Mouse (Mus musculus) kidney, adult 8-10 months (tissue): ENCODE data around the gene Atg2b.
A peak's percentile ranks its signal among the peaks of the same experiment; 100 is the strongest.

Source experiments
- DNase-seq, 2 experiments: peaks; one replicate each; pipeline ENCODE4 v3.0.0; 2022

Atg2b gene

DNA sequence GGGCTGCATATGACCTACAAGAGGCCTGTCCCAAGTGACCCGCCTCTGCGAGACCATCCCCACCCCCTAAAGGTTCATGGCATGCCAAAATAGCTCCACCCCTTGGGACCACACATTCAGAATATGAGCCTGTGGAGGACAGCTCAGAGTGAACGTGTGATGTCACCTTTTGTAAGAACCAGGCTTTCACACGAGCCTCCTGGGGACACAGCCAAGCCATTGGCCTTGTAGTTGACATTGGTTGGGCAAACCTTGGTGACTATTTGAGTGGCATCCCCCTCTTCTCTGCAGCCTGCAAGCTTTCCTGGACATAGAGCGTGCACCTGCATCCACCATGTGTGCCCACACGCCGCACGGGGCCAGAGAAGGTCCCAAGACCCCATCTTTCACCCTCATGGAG, 97.5 kb downstream of the Atg2b start:
- DNase-seq = no peak

DNA sequence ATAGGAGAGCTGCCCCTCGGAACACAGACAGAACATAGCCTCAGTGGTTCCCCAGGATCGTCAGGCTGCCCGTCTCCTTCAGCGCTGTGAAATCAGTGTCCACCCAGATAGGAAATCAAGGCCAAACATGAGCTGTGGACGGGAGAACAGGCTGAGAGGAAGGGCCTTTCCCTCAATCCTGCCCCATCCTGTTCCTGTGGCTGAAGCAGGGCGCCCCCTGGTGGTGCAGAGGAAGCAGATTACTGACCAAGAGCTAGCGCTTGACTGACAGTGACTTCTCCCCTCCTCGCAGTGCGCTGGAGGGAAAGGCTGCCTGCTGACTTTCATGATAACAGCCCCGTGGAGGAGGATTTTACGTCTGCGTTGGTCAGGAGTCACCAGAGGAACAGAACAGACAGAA, 100.2 kb downstream of the Atg2b start:
- peak; percentile 56 to 72 for DNase-seq

DNA sequence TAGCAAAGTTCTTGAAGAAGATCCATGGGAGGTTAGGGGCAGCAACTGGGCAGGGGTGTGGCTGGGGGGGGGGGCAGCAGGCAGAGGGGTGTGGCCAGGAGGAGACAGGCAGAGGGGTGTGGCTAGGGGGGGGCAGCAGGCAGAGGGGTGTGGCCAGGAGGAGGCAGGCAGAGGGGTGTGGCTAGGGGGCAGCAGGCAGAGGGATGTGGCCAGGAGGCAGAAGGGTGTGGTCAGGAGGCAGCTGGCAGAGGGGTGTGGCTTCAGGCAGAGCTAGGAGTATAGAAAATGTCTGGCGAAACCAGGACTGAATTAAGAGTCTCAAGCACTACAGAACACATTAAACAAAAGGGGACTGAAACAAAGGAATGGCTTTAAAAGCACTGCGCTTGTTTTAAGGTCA, 101.5 kb downstream of the Atg2b start:
- DNase-seq = no peak

DNA sequence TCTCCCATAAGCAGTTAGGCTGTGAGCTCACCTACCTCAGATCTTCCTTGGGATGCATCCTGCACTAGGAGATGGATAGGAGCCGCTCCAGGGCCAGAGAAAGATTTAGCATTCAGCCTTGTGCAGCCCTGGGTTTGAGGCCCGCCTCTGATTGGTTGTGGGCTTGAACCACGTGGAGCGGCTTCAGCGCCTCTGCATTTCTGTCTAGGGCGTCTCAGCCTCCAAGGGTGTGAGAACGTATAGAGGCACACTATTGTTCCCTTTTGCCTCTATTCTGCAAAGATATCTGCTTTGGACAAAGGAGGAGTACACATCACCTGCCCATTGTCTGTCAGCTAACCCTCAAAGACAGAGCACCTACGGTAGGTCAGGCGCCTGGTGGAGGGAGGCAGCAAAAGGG, 102.5 kb downstream of the Atg2b start:
- DNase-seq = no peak

DNA sequence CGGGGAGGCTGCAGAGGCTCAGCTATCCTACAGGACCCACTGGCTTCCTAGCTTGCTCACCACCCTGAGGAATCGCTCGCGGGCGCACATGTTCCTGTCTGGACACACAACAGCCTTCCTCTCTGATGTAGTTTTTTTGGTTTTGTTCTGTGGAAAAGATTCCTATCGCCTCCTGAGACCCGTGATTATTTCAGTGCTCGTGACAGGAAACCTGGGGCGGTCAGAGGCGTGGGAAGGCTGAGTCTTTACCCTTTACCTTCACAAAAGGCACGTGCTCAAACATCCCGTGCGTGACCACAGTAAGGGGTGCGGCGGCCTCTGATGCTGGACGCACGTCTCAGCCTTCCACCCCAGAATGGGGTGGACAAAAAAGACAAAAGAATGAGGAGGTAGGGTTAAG, 104.5 kb downstream of the Atg2b start:
- no peak for DNase-seq

DNA sequence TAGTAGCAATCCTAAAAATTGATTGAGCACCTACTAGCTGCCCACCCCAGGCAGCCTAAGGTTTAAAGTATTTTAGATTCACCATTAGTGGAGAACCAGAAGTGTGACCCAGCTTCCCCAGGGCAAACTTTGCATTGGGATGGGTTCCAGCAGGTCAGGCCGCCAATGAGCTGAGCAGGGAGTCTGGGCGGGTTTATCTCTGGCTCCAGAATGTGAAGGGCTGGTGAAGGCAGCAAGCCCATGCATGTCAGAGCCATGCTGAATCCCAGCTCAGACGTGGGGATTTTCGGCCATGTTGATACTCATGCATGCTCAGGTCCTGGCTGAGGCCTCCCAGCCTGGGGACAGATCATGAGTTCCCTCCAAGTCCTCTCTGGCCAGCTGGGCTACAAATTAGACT, 110.7 kb downstream of the Atg2b start:
- DNase-seq = no peak

DNA sequence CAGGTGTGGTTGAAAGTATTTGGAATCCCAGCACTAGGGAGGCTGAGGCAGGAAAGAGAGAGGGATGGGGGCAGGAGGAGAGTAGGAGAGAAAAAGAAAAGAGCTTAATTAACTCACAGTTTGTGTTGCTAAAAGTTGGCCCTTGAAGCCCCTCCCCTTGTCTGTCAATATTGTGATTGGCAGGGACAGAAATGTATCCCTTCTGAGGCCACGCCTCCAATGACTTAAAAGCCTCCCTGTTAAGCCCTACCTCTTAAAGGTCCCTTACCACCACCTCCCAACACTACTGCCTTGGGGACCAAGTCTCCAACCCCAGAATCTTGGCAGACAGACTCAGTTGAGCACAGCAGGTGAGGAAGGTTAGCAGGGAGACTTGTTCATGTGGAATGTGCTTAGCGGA, 112.4 kb downstream of the Atg2b start:
- DNase-seq = no peak

DNA sequence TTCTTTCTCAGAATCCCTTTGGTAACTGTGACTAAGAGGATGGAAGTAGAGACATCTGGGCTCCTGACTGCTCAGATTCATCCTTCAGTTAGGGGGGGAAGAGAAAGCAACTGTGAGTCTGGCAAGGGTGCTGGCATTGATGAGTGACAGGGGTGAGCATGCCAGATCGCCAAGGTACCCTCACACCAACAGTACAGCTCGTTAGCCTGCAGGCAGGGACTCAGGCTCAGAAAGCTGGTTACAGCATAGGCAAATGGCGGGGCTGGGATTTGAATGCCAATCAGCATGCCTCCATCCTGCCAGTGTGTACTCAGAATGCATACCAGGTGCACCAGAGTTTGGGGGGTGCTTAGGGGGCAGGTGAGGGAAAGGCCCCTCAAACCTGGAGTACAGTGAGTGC, 113.1 kb downstream of the Atg2b start:
- no peak for DNase-seq
